Mouse (Mus musculus) liver, adult 2 months (tissue): Measurements from ENCODE around the gene Pomgnt1.

Experiments used
- CTCF ChIP-seq: fragments of 200-500 bp; IDR thresholded peaks from 2 replicates; pipeline ENCODE4 v1.5.1; 2011; ENCODE audit warnings: low read depth, low read length, control low read depth
- POLR2A ChIP-seq: fragments of 200-500 bp; IDR thresholded peaks from 2 replicates; pipeline ENCODE4 v1.6.1; 2011; ENCODE audit warnings: low read length, control low read depth; ENCODE audit not compliant: insufficient read depth; ENCODE audit errors: extremely low read depth

GRCm38 (mm10) chr4:116159912-116160311 is 36.3 kb downstream of the Pomgnt1 start:
- TF ChIP-seq CTCF (no peak), POLR2A (no peak)
